Mouse (Mus musculus) ES-E14 (cell line): ENCODE data around the gene Pxmp4. TPM values are rescaled to one million over a fixed set of nuclear protein-coding genes. Genes with fewer than 3 reads are reported as not detected.
A peak's percentile ranks its signal among the peaks of the same experiment; 100 is the strongest.

Experiments used
- DNase-seq: peaks from one replicate; pipeline ENCODE4 v3.0.0-alpha.2; 2013; ENCODE audit warnings: low read depth, low spot score
- H3K27ac ChIP-seq: 2 replicates; pipeline ENCODE4 v1.5.1; 2012; ENCODE audit warnings: low read depth, mild to moderate bottlenecking, low read length, moderate library complexity, mixed read lengths; ENCODE audit not compliant: poor library complexity, insufficient read depth, severe bottlenecking
- H3K36me3 ChIP-seq: 2 replicates; pipeline ENCODE4 v1.6.1; 2012; ENCODE audit warnings: mild to moderate bottlenecking, low read length, moderate library complexity, mixed read lengths; ENCODE audit not compliant: control insufficient read depth, poor library complexity, insufficient read depth, severe bottlenecking
- H3K4me1 ChIP-seq, 2 experiments: fragments of 150-350 bp in 1 of 2; sonication (generic) in 1 of 2; 2 replicates each; pipeline ENCODE4 v1.6.1; 2012; ENCODE audit warnings: low read length in 2 of 2, mild to moderate bottlenecking in 1 of 2, mixed read lengths in 1 of 2; ENCODE audit not compliant: control insufficient read depth in 2 of 2, insufficient read depth in 2 of 2, poor library complexity in 1 of 2
- H3K4me3 ChIP-seq, 2 experiments: fragments of 150-350 bp in 1 of 2; sonication (generic) in 1 of 2; 2 replicates each; pipeline ENCODE4 v1.5.1; 2012; ENCODE audit warnings: low read length in 2 of 2, low read depth in 1 of 2, mild to moderate bottlenecking in 1 of 2, mixed read lengths in 1 of 2; ENCODE audit not compliant: insufficient read depth in 1 of 2, poor library complexity in 1 of 2, severe bottlenecking in 1 of 2
- H3K9ac ChIP-seq: 2 replicates; pipeline ENCODE4 v1.6.1; 2012; ENCODE audit warnings: low read depth, mild to moderate bottlenecking, low read length, mixed read lengths; ENCODE audit not compliant: poor library complexity, insufficient read depth, severe bottlenecking
- H3K9me3 ChIP-seq: fragments of 150-350 bp; sonication (generic); 2 replicates; pipeline ENCODE4 v1.6.1; 2012; ENCODE audit warnings: low read depth, mild to moderate bottlenecking, low read length; ENCODE audit not compliant: control insufficient read depth, insufficient read depth
- CHD2 ChIP-seq: IDR thresholded peaks from 2 replicates; pipeline ENCODE4 v1.6.1; 2014; ENCODE audit warnings: mild to moderate bottlenecking, low read depth, low read length, inconsistent platforms
- HCFC1 ChIP-seq: IDR thresholded peaks from 2 replicates; pipeline ENCODE4 v1.6.1; 2012; ENCODE audit warnings: low read length, inconsistent platforms, borderline replicate concordance; ENCODE audit not compliant: insufficient read depth
- MAFK ChIP-seq: IDR thresholded peaks from 2 replicates; pipeline ENCODE4 v1.6.1; 2014; ENCODE audit warnings: mild to moderate bottlenecking, low read depth, low read length, inconsistent platforms; ENCODE audit not compliant: insufficient read depth
- ZC3H11A ChIP-seq: IDR thresholded peaks from 2 replicates; pipeline ENCODE4 v1.6.1; 2012; ENCODE audit warnings: low read depth, mild to moderate bottlenecking, inconsistent platforms, low read length, borderline replicate concordance
- ZNF384 ChIP-seq: IDR thresholded peaks from 2 replicates; pipeline ENCODE4 v1.6.1; 2012; ENCODE audit warnings: low read depth, low read length, inconsistent platforms
- in situ Hi-C, 2 experiments: fragments of 600-800 bp; cut with MboI; formaldehyde crosslinking; loops; one replicate each; pipeline ENCODE4 v1.15.1; 2025; ENCODE audit warnings: low sequenced_read_pairs in 2 of 2, inconsistent platforms in 1 of 2; ENCODE audit not compliant: unreplicated experiment in 2 of 2
- total RNA-seq: library from RNA; depleted of rRNA; stranded (reverse); fragments of 300-350 nt; gene quantifications from 2 replicates; pipeline ENCODE4 v1.2.3, GENCODE M21; 2012; rRNA removed

The Pxmp4 gene
- 8.6 and 10.5 TPM in 2 replicates for total RNA-seq

GRCm38 (mm10) chr2:154603638-154604153, at the start of gene Pxmp4:
Gene Pxmp4 (minus strand): TSS chr2:154603708.
- Histone ChIP-seq H3K36me3 (no peaks in the 10 kb centered on the region), H3K27ac (no peak within 1 kb of the TSS), H3K4me1 (peaks cover 0 to 3% of the 10 kb centered on the region in 2 experiments; a peak in 1 of 4 replicates), H3K4me3 (peak within 1 kb of the TSS; percentile 90 to 93), H3K9me3 (no peaks in the 10 kb centered on the region), H3K9ac (peak within 1 kb of the TSS; percentile 85)
- DNase-seq, result peak; percentile 97
- no peak for TF ChIP-seq ZC3H11A
- no peak for TF ChIP-seq HCFC1
- TF ChIP-seq ZNF384, result no peak
- peak; percentile 95 for TF ChIP-seq CHD2
- TF ChIP-seq MAFK, result peak; percentile 53; the same call in 1 of the 2 replicates
- in situ Hi-C loops, result no loop called here

- in situ Hi-C loops, result no loop called here
- H3K9ac ChIP-seq, result no peak within 1 kb of the TSS
- H3K27ac ChIP-seq, result peak within 1 kb of the TSS; percentile 72
- peak within 1 kb of the TSS in 1 of 2 experiments; percentile 4; a peak in 1 of 4 replicates for H3K4me3 ChIP-seq
- peaks cover 5% of the 10 kb centered on the region in 2 experiments; a peak in 2 of 4 replicates for H3K4me1 ChIP-seq
- no peak for TF ChIP-seq MAFK
- no peak for TF ChIP-seq ZNF384
- no peak for TF ChIP-seq ZC3H11A
- TF ChIP-seq CHD2, result no peak; the same call in 1 of the 2 replicates
- no peaks in the 10 kb centered on the region for H3K9me3 ChIP-seq
- no peaks in the 10 kb centered on the region for H3K36me3 ChIP-seq
- DNase-seq, result no peak
Measured at GRCm38 (mm10) chr2:154651363-154651762, 47.9 kb upstream of the Pxmp4 start, which contains the start of gene Chmp4b. Gene Chmp4b (plus strand): TSS chr2:154651705.

GRCm38 (mm10) chr2:154650404-154650803, 46.9 kb upstream of the Pxmp4 start:
- no peak overlapping the region for H3K4me3 ChIP-seq
- H3K9me3 ChIP-seq, result no peaks in the 10 kb centered on the region
- H3K27ac ChIP-seq, result no peak overlapping the region
- in situ Hi-C loops, result no loop called here
- DNase-seq, result no peak
- no peaks in the 10 kb centered on the region for H3K36me3 ChIP-seq
- H3K4me1 ChIP-seq, result peaks cover 5 to 9% of the 10 kb centered on the region in 2 experiments; a peak in 2 of 4 replicates
- TF ChIP-seq MAFK (no peak), CHD2 (no peak), ZC3H11A (no peak), ZNF384 (no peak), HCFC1 (no peak)
- H3K9ac ChIP-seq, result no peak overlapping the region

GRCm38 (mm10) chr2:154648086-154648485, 44.6 kb upstream of the Pxmp4 start:
- Histone ChIP-seq H3K9me3 (no peaks in the 10 kb centered on the region), H3K9ac (no peak overlapping the region), H3K36me3 (peaks cover 3% of the 10 kb centered on the region; the same call in 1 of the 2 replicates), H3K4me1 (peaks cover 5 to 13% of the 10 kb centered on the region in 2 experiments; a peak in 2 of 4 replicates), H3K27ac (no peak overlapping the region), H3K4me3 (no peak overlapping the region)
- DNase-seq, result peak; percentile 62
- in situ Hi-C loops, result no loop called here
- TF ChIP-seq ZC3H11A (no peak), CHD2 (no peak; the same call in 1 of the 2 replicates), HCFC1 (no peak), MAFK (no peak), ZNF384 (no peak)
